Mouse (Mus musculus) urinary bladder, postnatal 25 days (tissue): ENCODE measurements around the gene Sf3a3.

Experiments
- DNase-seq: peaks from one replicate; pipeline ENCODE4 v3.0.0; 2022; ENCODE audit warnings: low spot score

Gene Sf3a3

GRCm38 (mm10) chr4:124714545-124715481, at the start of gene Sf3a3:
Gene Sf3a3, plus strand, starts transcription at chr4:124714776.
- DNase-seq = peak; percentile 88

- no peak for DNase-seq
Measured at GRCm38 (mm10) chr4:124667476-124668033, 47.0 kb upstream of the Sf3a3 start.

- DNase-seq = no peak
Measured at GRCm38 (mm10) chr4:124668078-124668477, 46.5 kb upstream of the Sf3a3 start.

GRCm38 (mm10) chr4:124670232-124670631, 44.3 kb upstream of the Sf3a3 start:
- no peak for DNase-seq

GRCm38 (mm10) chr4:124671583-124671982, 43.0 kb upstream of the Sf3a3 start:
- no peak for DNase-seq

- DNase-seq = no peak
Measured at GRCm38 (mm10) chr4:124672347-124673320, 41.9 kb upstream of the Sf3a3 start.

- peak; percentile 19 for DNase-seq
Measured at GRCm38 (mm10) chr4:124674334-124675032, 40.1 kb upstream of the Sf3a3 start.

- DNase-seq = peak; percentile 49
Measured at GRCm38 (mm10) chr4:124675037-124675436, 39.5 kb upstream of the Sf3a3 start.

GRCm38 (mm10) chr4:124675958-124676357, 38.6 kb upstream of the Sf3a3 start:
- no peak for DNase-seq

GRCm38 (mm10) chr4:124682270-124682669, 32.3 kb upstream of the Sf3a3 start:
- DNase-seq = no peak

- no peak for DNase-seq
Measured at GRCm38 (mm10) chr4:124683474-124683873, 31.1 kb upstream of the Sf3a3 start.

GRCm38 (mm10) chr4:124685004-124685403, 29.6 kb upstream of the Sf3a3 start:
- DNase-seq = no peak

- no peak for DNase-seq
Measured at GRCm38 (mm10) chr4:124685453-124685852, 29.1 kb upstream of the Sf3a3 start.

- no peak for DNase-seq
Measured at GRCm38 (mm10) chr4:124685897-124686402, 28.6 kb upstream of the Sf3a3 start.

- DNase-seq = no peak
Measured at GRCm38 (mm10) chr4:124691455-124691854, 23.1 kb upstream of the Sf3a3 start.

GRCm38 (mm10) chr4:124692416-124692861, 22.1 kb upstream of the Sf3a3 start:
- DNase-seq = no peak

- peak; percentile 76 for DNase-seq
Measured at GRCm38 (mm10) chr4:124693135-124693894, 21.3 kb upstream of the Sf3a3 start, which contains the start of gene Utp11. Gene Utp11, minus strand, starts transcription at chr4:124693600.

- no peak for DNase-seq
Measured at GRCm38 (mm10) chr4:124694572-124694971, 20.0 kb upstream of the Sf3a3 start.

- no peak for DNase-seq
Measured at GRCm38 (mm10) chr4:124695786-124696516, 18.6 kb upstream of the Sf3a3 start.

GRCm38 (mm10) chr4:124699791-124700190, 14.8 kb upstream of the Sf3a3 start:
- no peak for DNase-seq
